Mouse (Mus musculus) midbrain, postnatal 0 days (tissue): Measurements from ENCODE around the gene Hist1h3e. TPM values are rescaled to one million over a fixed set of nuclear protein-coding genes. Genes with fewer than 3 reads are reported as not detected.
A peak's percentile ranks its signal among the peaks of the same experiment; 100 is the strongest.

Experiments used
- ATAC-seq: fragments of 200-750 bp; cut with Nextera tagmentation; 2 replicates; pipeline ENCODE4 v1.8.0; 2017; ENCODE audit warnings: moderate number of reproducible peaks, mild to moderate bottlenecking, moderate TSS enrichment, moderate library complexity; ENCODE audit not compliant: low FRiP score
- DNase-seq: peaks from one replicate; pipeline ENCODE4 v3.0.0-alpha.2; 2015; ENCODE audit warnings: low spot score
- H3K27ac ChIP-seq: fragments of 300-500 bp; sonication (generic); 2 replicates; pipeline ENCODE4 v1.5.1; 2014; ENCODE audit warnings: low read depth, mild to moderate bottlenecking, low read length, mixed read lengths
- H3K27me3 ChIP-seq: fragments of 300-500 bp; sonication (generic); 2 replicates; pipeline ENCODE4 v1.6.1; 2014; ENCODE audit warnings: low read length, control low read depth, mixed read lengths; ENCODE audit not compliant: insufficient read depth
- H3K36me3 ChIP-seq: fragments of 300-500 bp; sonication (generic); 2 replicates; pipeline ENCODE4 v1.6.1; 2014; ENCODE audit warnings: low read length, control low read depth, mixed read lengths; ENCODE audit not compliant: insufficient read depth
- H3K4me1 ChIP-seq: fragments of 300-500 bp; sonication (generic); 2 replicates; pipeline ENCODE4 v1.6.1; 2014; ENCODE audit warnings: mild to moderate bottlenecking, control low read depth, antibody characterized with exemption, low read length, mixed read lengths; ENCODE audit not compliant: insufficient read depth
- H3K4me2 ChIP-seq: fragments of 300-500 bp; sonication (generic); 2 replicates; pipeline ENCODE4 v1.6.1; 2014; ENCODE audit warnings: low read depth, mild to moderate bottlenecking, low read length, mixed read lengths; ENCODE audit not compliant: poor library complexity, severe bottlenecking
- H3K4me3 ChIP-seq: fragments of 300-500 bp; sonication (generic); 2 replicates; pipeline ENCODE4 v1.5.1; 2014; ENCODE audit warnings: low read depth, mild to moderate bottlenecking, low read length, moderate library complexity
- H3K9ac ChIP-seq: fragments of 300-500 bp; sonication (generic); replicated peaks from 2 replicates; pipeline ENCODE4 v1.6.1; 2014; ENCODE audit warnings: mild to moderate bottlenecking, low read length, moderate library complexity, mixed read lengths; ENCODE audit not compliant: poor library complexity, severe bottlenecking
- H3K9me3 ChIP-seq: fragments of 300-500 bp; sonication (generic); 2 replicates; pipeline ENCODE4 v1.6.1; 2016; ENCODE audit warnings: low read length, control low read depth
- CTCF ChIP-seq: IDR thresholded peaks from 2 replicates; pipeline ENCODE4 v1.5.1; 2016; ENCODE audit warnings: antibody characterized with exemption, mild to moderate bottlenecking
- WGBS: fragments of 180-500 bp; shearing (Covaris S2); extraction: QIAGEN DNeasy Blood & Tissue Kit; methylation state at CpG from one replicate; pipeline ENCODE4 v1.1.7; 2014; 5-methylcytosine and 5-hydroxymethylcytosine counted together
- polyA plus RNA-seq: library from polyadenylated mRNA; unstranded; fragments of >200 nt; fragmentation: Nextera tagmentation; extraction: Ambion mirVana; gene quantifications from 2 replicates; pipeline ENCODE4 v1.2.1, GENCODE M21; 2015
- total RNA-seq: library from RNA; depleted of rRNA; stranded (reverse); fragments of >200 nt; gene quantifications from 2 replicates; pipeline ENCODE4 v1.2.3, GENCODE M21; 2014

Gene Hist1h3e
- total and polyA plus RNA-seq, 2 experiments from 2014 or later = 1.2 to 384 TPM

- peak; percentile 58 for DNase-seq
- ATAC-seq = 0 out of 2 replicates have a peak, but pooled peaks have one; percentile 38
- H3K9ac ChIP-seq = peak overlapping the region; percentile 66
- peak overlapping the region; percentile 93 for H3K27ac ChIP-seq
- H3K36me3 ChIP-seq = no peaks in the 10 kb centered on the region
- H3K9me3 ChIP-seq = no peaks in the 10 kb centered on the region
- H3K27me3 ChIP-seq = no peaks in the 10 kb centered on the region
- H3K4me1 ChIP-seq = peaks cover 10% of the 10 kb centered on the region
- H3K4me2 ChIP-seq = peak overlapping the region; percentile 58
- under 1% methylated on average over 20 of the region's 20 CpGs for WGBS
- H3K4me3 ChIP-seq = peak overlapping the region; percentile 52
- no peak for TF ChIP-seq CTCF
These were observed 31.8 kb downstream of the Hist1h3e start for GRCm38 (mm10) chr13:23530181-23530900.

- H3K4me1 ChIP-seq = peaks cover 10% of the 10 kb centered on the region
- H3K9me3 ChIP-seq = no peaks in the 10 kb centered on the region
- DNase-seq (no peak), ATAC-seq (no peak)
- no peaks in the 10 kb centered on the region for H3K27me3 ChIP-seq
- no peak overlapping the region for H3K27ac ChIP-seq
- peak overlapping the region; percentile 58 for H3K4me2 ChIP-seq
- H3K36me3 ChIP-seq = no peaks in the 10 kb centered on the region
- no peak overlapping the region for H3K9ac ChIP-seq
- TF ChIP-seq CTCF = no peak
- H3K4me3 ChIP-seq = peak overlapping the region; percentile 52
- 24% methylated on average over 2 of the region's 2 CpGs for WGBS
These were observed 32.5 kb downstream of the Hist1h3e start for GRCm38 (mm10) chr13:23529480-23530165.

- H3K27me3 ChIP-seq = no peaks in the 10 kb centered on the region
- peaks cover 7% of the 10 kb centered on the region; the same call in 1 of the 2 replicates for H3K4me1 ChIP-seq
- WGBS = 80% methylated on average over 5 of the region's 5 CpGs
- H3K9ac ChIP-seq = no peak overlapping the region
- ATAC-seq (no peak), DNase-seq (no peak)
- TF ChIP-seq CTCF = no peak
- no peak overlapping the region for H3K4me2 ChIP-seq
- no peaks in the 10 kb centered on the region for H3K9me3 ChIP-seq
- no peak overlapping the region for H3K27ac ChIP-seq
- no peak overlapping the region for H3K4me3 ChIP-seq
- H3K36me3 ChIP-seq = no peaks in the 10 kb centered on the region
These were observed 33.2 kb downstream of the Hist1h3e start for GRCm38 (mm10) chr13:23529005-23529404.

GRCm38 (mm10) chr13:23526312-23526711 is 35.9 kb downstream of the Hist1h3e start:
- under 1% methylated on average over 17 of the region's 17 CpGs for WGBS
- Histone ChIP-seq H3K36me3 (no peaks in the 10 kb centered on the region), H3K4me1 (no peaks in the 10 kb centered on the region; the same call in 1 of the 2 replicates), H3K27ac (no peak overlapping the region), H3K4me3 (peak overlapping the region; percentile 41), H3K27me3 (no peaks in the 10 kb centered on the region), H3K9me3 (no peaks in the 10 kb centered on the region), H3K4me2 (peak overlapping the region; percentile 54), H3K9ac (0 out of 2 replicates have a peak overlapping the region, but pooled peaks have one; percentile 15)
- TF ChIP-seq CTCF = no peak
- peak; percentile 96 for DNase-seq
- peak; percentile 54 for ATAC-seq

GRCm38 (mm10) chr13:23525901-23526300 is 36.3 kb downstream of the Hist1h3e start:
- Histone ChIP-seq H3K9ac (no peak overlapping the region), H3K36me3 (no peaks in the 10 kb centered on the region), H3K4me1 (no peaks in the 10 kb centered on the region; the same call in 1 of the 2 replicates), H3K4me2 (peak overlapping the region; percentile 54), H3K9me3 (no peaks in the 10 kb centered on the region), H3K27me3 (no peaks in the 10 kb centered on the region), H3K4me3 (peak overlapping the region; percentile 41), H3K27ac (no peak overlapping the region)
- no peak for ATAC-seq
- 2% methylated on average over 10 of the region's 10 CpGs for WGBS
- DNase-seq = no peak
- no peak for TF ChIP-seq CTCF

GRCm38 (mm10) chr13:23524654-23525053 is 37.5 kb downstream of the Hist1h3e start:
- Histone ChIP-seq H3K27me3 (no peaks in the 10 kb centered on the region), H3K9ac (no peak overlapping the region), H3K4me2 (0 out of 2 replicates have a peak overlapping the region, but pooled peaks have one; percentile 0), H3K36me3 (no peaks in the 10 kb centered on the region), H3K27ac (no peak overlapping the region), H3K4me1 (no peaks in the 10 kb centered on the region; the same call in 1 of the 2 replicates), H3K4me3 (peak overlapping the region; percentile 10; the same call in 1 of the 2 replicates), H3K9me3 (no peaks in the 10 kb centered on the region)
- TF ChIP-seq CTCF = peak; percentile 91
- peak; percentile 89 for DNase-seq
- no peak for ATAC-seq
- WGBS = 9% methylated on average over 5 of the region's 5 CpGs
